Comparison of ENCODE assay signal across 12 mouse cellular contexts in the genomic region with DNA sequence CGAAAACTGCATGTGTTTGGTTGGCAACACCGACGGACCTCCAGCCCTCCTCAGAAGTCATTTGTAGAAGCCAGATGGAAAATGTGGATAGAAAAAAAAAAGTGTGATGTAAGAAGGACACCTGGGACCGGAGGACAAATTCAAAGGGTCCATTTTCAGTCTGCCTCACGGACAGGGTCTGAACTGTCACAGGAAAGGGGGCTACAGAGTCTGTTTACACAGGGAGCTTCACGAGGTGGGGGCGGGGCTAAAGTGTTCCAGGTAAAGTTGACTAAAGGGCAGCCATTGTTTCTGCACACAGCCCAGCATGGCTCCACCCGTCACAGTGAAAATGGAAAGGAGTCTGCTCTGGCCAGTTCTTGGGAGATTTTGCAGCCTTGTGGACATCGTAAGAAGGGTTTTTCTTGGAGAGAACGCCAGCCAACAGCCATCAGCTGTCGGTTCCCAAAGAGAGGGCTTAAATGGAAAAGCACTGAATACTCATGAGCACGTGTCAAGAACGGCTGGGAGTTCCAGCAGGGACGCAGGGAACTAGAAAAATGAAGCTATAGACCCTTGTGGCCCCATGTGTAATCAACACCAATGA.
DNase-seq lines count a peak whose midpoint lies in the region; ATAC-seq and TF ChIP-seq lines count a peak whose summit lies in the region.
"Had no signal": no experiment of that assay in that cellular context is flagged by ENCODE, and none has a peak within 500 bp of the region (broad histone marks: within the 10 kb centered on the region; RNA-seq: fewer than 3 reads in every experiment).

No protein-coding gene starts in this region.

- WGBS in lung, adult 2 months, result 61% methylated on average over 14 of the region's 14 CpGs
- WGBS in lung, postnatal 0 days, result 43% methylated on average over 14 of the region's 14 CpGs
- WGBS in stomach, embryonic 16.5 days, result 56% methylated on average over 14 of the region's 14 CpGs
- 80% methylated on average over 14 of the region's 14 CpGs for WGBS in liver, embryonic 11.5 days

- H3K4me2 ChIP-seq in lung, postnatal 0 days (replicated peaks; ENCODE audit: low read depth, low read length), result no peak overlapping the region
- H3K4me2 ChIP-seq in stomach, embryonic 16.5 days (ENCODE audit: low read depth, low read length), result no peak overlapping the region
- no peak overlapping the region for H3K4me2 ChIP-seq in liver, embryonic 11.5 days

- no peaks in the 10 kb centered on the region for H3K4me1 ChIP-seq in lung, adult 2 months (ENCODE audit: control insufficient read depth, insufficient read depth, low read length)
- no peaks in the 10 kb centered on the region for H3K4me1 ChIP-seq in lung, postnatal 0 days (ENCODE audit: insufficient read depth, low read depth, low read length)
- H3K4me1 ChIP-seq in stomach, embryonic 16.5 days (ENCODE audit: control insufficient read depth, insufficient read depth, low read length), result peaks cover 5% of the 10 kb centered on the region; the same call in 1 of the 2 replicates
- no peaks in the 10 kb centered on the region for H3K4me1 ChIP-seq in liver, embryonic 11.5 days (replicated peaks; ENCODE audit: control insufficient read depth, insufficient read depth, low read length)

- H3K9ac ChIP-seq in lung, postnatal 0 days (replicated peaks; ENCODE audit: low read depth), result no peak overlapping the region
- no peak overlapping the region for H3K9ac ChIP-seq in stomach, embryonic 16.5 days (ENCODE audit: low read length)
- H3K9ac ChIP-seq in liver, embryonic 11.5 days (ENCODE audit: low read depth, low read length), result no peak overlapping the region

- no peaks in the 10 kb centered on the region for H3K36me3 ChIP-seq in lung, postnatal 0 days (ENCODE audit: insufficient read depth, low read length)
- H3K36me3 ChIP-seq in stomach, embryonic 16.5 days (ENCODE audit: control insufficient read depth, insufficient read depth, low read length), result no peaks in the 10 kb centered on the region
- H3K36me3 ChIP-seq in liver, embryonic 11.5 days (ENCODE audit: control insufficient read depth, insufficient read depth, low read length), result no peaks in the 10 kb centered on the region

- H3K27ac ChIP-seq in lung, postnatal 0 days (ENCODE audit: low read length), result no peak overlapping the region
- H3K27ac ChIP-seq in stomach, embryonic 16.5 days (ENCODE audit: low read length), result no peak overlapping the region
- no peak overlapping the region for H3K27ac ChIP-seq in liver, embryonic 11.5 days (ENCODE audit: low read depth, low read length)
- H3K27ac ChIP-seq: kidney, postnatal 0 days had no signal

- no peak for TF ChIP-seq POLR2A in lung, adult 2 months (IDR thresholded peaks at IDR 0.05; ENCODE audit: borderline replicate concordance, extremely low read depth, low read depth, low read length)

- no peak for DNase-seq in frontal cortex, postnatal 36 days (ENCODE audit: low spot score in 2 of 2)
- DNase-seq in lung, adult 18-20 months, result peak; percentile 6 to 16
- DNase-seq in lung, adult 2 months, result no peak
- peak; percentile 66 for DNase-seq in lung, postnatal 0 days (ENCODE audit: low spot score)
- no peak for DNase-seq in liver, embryonic 11.5 days (ENCODE audit: low spot score)
- no peak for DNase-seq in cerebellum, adult 9-10 months
- DNase-seq: adrenal gland, postnatal 14 days; cerebellum, adult 18-20 months; thymus, adult 18-20 months had no signal

- H3K27me3 ChIP-seq in lung, postnatal 0 days (replicated peaks; ENCODE audit: insufficient read depth, low read length), result no peaks in the 10 kb centered on the region
- H3K27me3 ChIP-seq in stomach, embryonic 16.5 days (ENCODE audit: control insufficient read depth, insufficient read depth, low read length), result no peaks in the 10 kb centered on the region
- H3K27me3 ChIP-seq in liver, embryonic 11.5 days (replicated peaks; ENCODE audit: control insufficient read depth, insufficient read depth, low read length), result no peaks in the 10 kb centered on the region

- H3K4me3 ChIP-seq in lung, adult 2 months (replicated peaks; ENCODE audit: extremely low read depth, low read depth, low read length), result no peak overlapping the region
- no peak overlapping the region for H3K4me3 ChIP-seq in lung, postnatal 0 days (ENCODE audit: low read depth, low read length)
- H3K4me3 ChIP-seq in stomach, embryonic 16.5 days (replicated peaks; ENCODE audit: low read length), result no peak overlapping the region
- no peak overlapping the region for H3K4me3 ChIP-seq in liver, embryonic 11.5 days (ENCODE audit: low read depth, low read length)

- no peak for TF ChIP-seq CTCF in lung, adult 2 months (IDR thresholded peaks at IDR 0.05; ENCODE audit: insufficient read depth, low read length)
- TF ChIP-seq CTCF in lung, postnatal 0 days (IDR thresholded peaks at IDR 0.05), result no peak

- H3K9me3 ChIP-seq in lung, postnatal 0 days (ENCODE audit: low read length), result no peaks in the 10 kb centered on the region
- H3K9me3 ChIP-seq in stomach, embryonic 16.5 days (replicated peaks; ENCODE audit: control insufficient read depth, low read length), result no peaks in the 10 kb centered on the region
- no peaks in the 10 kb centered on the region; the same call in 1 of the 2 replicates for H3K9me3 ChIP-seq in liver, embryonic 11.5 days (ENCODE audit: control insufficient read depth, low read length)

- ATAC-seq in frontal cortex, adult (ENCODE audit: low TSS enrichment), result 0 out of 2 replicates have a peak, but pooled peaks have one; percentile 13
- peak; percentile 49 for ATAC-seq in lung, postnatal 0 days
- peak; percentile 26; the same call in 1 of the 2 replicates for ATAC-seq in stomach, embryonic 16.5 days (ENCODE audit: insufficient read depth, low FRiP score)
- no peak for ATAC-seq in liver, embryonic 11.5 days (replicated peaks; ENCODE audit: low FRiP score)

- TF ChIP-seq EP300 in lung, postnatal 0 days (IDR thresholded peaks at IDR 0.05), result no peak

Comparison
In these comparisons a context has a peak if more than half of its experiments do, and no peak if none do; other contexts are left out.
1. DNase-seq: peak in lung, adult 18-20 months (2 of 2) and lung, postnatal 0 days (single experiment); none in frontal cortex, postnatal 36 days (0 of 2), lung, adult 2 months (single experiment), liver, embryonic 11.5 days (single experiment) and cerebellum, adult 9-10 months (single experiment).